Mouse (Mus musculus): ENCODE measurements at regions not wholly inside any gene's neighbourhood (a gene's known extent, or its start where the extent isn't known, plus 50 kb on each side); places are given as distances from the start of the nearest gene placed in this dataset.
"Not testable (repeated sequence)": the region's sequence is repeated elsewhere in the genome, so short reads cannot be mapped to it uniquely, and the experiment has no call there.

DNA sequence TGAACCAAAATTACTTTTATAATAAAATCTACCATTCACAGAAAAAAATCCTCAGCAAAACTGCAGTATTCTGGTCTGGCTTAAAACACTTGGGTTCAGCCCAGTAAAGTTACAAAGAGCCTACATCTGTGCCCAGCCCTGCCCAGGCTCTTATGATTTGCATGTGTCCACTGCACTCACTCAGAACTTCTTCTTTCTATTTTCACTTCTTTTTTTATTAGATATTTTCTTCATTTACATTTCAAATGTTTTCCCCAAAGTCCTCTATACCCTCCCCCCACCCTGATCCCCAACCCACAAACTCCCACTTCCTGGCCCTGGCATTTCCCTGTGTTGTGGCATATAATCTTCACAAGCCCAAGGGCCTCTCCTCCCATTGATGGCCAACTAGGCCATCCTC lies 1442.4 kb upstream of the Tacstd2 start:
- DNase-seq, result no peak

DNA sequence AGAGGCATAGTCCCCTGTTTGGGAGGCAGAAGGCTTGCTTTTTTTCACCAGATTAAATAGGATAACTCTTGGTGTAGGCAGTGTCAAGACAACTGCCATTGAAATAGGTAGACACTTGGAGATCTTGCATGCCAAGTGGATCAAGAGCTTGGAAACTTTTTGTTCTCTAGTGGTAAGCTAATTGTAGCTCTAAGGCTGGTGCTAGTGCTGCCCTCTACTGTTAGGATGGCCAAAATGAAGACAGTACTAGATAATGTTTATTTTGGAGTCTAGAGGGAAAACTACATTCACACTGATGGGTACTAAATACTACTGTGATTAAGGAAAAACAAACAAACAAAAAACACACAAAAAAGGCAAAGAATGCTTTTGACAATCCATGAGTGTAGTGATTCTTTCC lies 1428.4 kb upstream of the Tacstd2 start:
- no peak for DNase-seq

DNA sequence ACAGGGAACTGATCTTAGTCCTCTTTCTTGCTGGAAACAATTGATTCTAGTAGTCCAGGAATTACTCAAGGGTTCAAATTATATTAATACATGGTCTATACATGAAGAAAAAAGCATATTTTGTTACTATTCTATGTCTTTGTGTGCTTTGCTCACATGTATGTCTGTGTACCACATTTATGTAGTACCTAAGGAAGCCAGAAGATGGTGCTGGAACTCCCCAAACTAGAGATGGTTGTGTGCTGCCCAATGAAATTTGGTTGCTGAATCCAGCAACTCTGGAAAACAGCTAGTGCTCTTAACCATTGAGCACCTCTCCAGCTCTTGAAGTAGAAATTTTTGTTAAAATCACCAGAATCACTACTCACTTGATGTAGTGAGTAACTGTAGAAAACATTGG lies 1402.5 kb upstream of the Tacstd2 start:
- not testable (repeated sequence) for DNase-seq

DNA sequence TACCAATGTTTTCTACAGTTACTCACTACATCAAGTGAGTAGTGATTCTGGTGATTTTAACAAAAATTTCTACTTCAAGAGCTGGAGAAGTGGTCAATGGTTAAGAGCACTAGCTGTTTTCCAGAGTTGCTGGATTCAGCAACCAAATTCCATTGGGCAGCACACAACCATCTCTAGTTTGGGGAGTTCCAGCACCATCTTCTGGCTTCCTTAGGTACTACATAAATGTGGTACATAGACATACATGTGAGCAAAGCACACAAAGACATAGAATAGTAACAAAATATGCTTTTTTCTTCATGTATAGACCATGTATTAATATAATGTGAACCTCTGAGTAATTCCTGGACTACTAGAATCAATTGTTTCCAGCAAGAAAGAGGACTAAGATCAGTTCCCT lies 1396.3 kb upstream of the Tacstd2 start:
- DNase-seq, result not testable (repeated sequence)

DNA sequence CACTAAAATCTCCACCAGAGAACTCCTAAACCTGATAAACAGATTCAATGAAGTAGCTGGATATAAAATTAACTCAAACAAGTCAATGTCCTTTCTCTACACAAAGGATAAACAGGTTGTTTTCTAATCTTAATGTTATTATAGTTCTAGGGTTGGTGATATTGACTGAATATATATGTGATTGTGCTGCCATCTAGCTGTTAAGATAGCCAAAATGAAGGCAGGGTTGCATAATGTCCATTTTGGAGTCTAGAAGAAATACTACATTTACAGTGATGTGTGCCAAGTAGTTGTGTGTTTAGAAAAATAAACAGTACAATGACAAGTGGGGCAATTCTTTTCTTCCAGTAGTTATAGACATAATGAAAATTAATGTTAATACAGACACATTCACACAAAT lies 1379.9 kb upstream of the Tacstd2 start:
- DNase-seq, result no peak

GRCm38 (mm10) chr6:68884130-68884529 lies 1348.5 kb upstream of the Tacstd2 start:
- DNase-seq, result no peak

DNA sequence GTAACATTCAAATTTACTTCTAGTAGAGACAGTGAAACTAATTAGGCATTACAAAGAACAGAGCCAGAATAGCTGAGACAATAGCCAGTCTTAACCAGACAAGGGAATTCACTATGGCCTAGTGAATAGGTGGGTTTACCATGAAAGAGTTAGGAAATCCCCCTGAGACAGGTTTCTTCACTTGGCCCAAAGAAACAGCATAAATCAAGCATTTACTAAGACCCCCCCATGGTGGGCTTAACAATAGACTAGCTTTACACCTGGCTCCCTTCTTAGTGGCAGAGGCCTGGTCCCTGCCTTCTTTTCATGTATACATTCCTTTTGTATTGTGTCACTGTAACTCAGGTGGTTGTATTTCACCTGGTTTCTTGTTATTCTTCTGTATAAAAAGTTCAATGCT lies 1317.2 kb upstream of the Tacstd2 start:
- not testable (repeated sequence) for DNase-seq

DNA sequence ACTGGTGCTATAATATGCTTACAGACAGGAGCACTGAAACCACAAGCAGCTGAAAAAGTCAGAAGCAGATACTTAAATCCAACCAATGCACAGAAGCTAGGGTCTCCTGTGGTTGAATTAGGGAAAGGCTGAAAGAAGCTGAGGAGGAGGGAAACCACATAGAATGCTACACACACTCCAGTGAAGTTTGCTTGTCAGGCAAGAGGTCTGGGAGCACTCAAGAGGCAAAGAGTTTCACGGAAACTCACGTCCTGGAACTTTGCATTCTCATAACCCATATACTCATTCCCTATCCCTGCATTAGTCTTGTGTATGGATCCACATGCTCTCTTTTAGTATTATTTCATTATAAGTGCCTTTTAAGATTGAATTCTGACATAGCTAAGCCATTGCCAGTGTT lies 1316.7 kb upstream of the Tacstd2 start:
- DNase-seq, result no peak

DNA sequence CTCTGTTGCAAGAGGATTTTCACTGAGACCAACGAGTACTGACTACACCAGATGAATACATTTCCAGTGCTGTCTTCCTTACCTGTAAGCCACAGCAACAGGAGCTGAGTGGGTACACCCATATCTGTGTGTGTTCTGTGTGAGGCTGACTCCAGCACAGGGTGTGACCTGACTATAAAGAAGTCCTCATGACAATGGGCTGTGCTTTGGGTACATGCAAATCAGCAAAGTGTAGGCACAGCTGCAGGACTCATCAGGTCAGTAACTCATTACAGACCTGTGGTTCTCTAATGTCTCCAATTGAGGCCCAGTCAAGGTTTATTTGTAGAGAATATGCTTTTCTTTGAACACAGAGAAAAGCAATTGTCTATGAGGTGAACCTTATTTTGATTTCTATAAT lies 1299.6 kb upstream of the Tacstd2 start:
- no peak for DNase-seq

GRCm38 (mm10) chr6:68834633-68835032 lies 1299.0 kb upstream of the Tacstd2 start:
- DNase-seq, result no peak

- DNase-seq, result not testable (repeated sequence)
Observed at GRCm38 (mm10) chr6:68828460-68828859, 1292.9 kb upstream of the Tacstd2 start.

DNA sequence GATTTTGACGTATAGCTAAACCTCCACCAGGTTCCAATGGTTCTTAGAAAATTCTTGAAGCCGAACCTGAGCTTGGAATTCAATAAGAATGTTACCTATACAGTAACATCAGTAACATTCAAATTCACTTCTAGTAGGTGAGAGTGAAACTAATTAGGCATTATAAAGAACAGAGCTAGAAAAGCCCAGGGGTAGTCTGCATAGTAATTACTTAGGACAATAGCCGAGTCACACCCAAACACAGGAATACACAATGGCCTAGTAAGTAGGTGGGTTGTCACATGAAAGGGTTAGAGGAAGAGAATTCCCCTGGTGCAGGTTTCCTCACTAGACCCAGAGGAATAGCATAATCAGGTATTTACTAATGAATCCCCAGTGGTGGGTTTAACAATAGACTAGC lies 1277.8 kb upstream of the Tacstd2 start:
- DNase-seq, result no peak

DNA sequence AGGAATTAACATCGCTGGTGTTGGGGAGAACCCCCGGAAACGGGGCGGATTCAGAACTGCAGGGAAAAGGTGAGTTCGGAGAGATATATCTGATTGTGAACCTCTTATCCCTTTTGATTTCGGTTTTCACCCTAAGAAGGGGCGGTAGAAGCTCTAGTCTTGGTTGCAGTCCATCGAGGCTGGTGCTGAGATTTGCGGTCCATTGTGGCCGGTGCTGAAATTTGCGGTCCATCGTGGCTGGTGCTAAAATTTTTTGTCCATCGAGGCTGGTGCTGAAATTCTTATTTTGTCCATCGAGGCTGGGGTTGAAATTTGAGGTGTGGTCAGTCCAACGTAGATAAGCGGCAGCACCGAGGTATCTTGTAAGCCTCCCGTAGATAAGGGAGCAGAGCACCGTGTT lies 1263.6 kb upstream of the Tacstd2 start:
- not testable (repeated sequence) for DNase-seq

DNA sequence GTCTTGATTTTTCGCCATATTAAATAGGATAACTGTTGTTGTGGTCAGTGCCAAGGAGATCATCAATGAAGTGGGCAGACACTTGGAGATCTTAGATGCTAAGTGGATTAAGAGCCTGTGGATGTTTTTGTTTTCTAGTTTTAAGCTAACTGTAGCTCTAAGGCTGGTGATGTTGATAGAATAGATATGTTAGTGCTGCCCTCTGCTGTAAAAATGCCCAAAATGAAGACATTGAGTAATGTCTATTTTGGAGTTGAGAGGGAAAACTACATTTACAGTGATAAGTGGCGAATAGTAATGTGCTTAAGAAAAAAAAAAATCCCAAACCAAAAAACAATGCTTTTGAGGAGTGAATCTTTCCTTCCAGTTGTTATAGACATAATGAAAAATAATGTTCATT lies 1235.9 kb upstream of the Tacstd2 start:
- no peak for DNase-seq

GRCm38 (mm10) chr6:68750451-68750850 lies 1214.9 kb upstream of the Tacstd2 start:
- DNase-seq, result no peak

- DNase-seq, result no peak
Observed at GRCm38 (mm10) chr6:68749699-68750098, 1214.1 kb upstream of the Tacstd2 start.

- DNase-seq, result no peak
Observed at GRCm38 (mm10) chr6:68738573-68738972, 1203.0 kb upstream of the Tacstd2 start.

GRCm38 (mm10) chr6:68736647-68737046 lies 1201.1 kb upstream of the Tacstd2 start:
- DNase-seq, result no peak

- no peak for DNase-seq
Observed at GRCm38 (mm10) chr6:68736068-68736467, 1200.5 kb upstream of the Tacstd2 start.

DNA sequence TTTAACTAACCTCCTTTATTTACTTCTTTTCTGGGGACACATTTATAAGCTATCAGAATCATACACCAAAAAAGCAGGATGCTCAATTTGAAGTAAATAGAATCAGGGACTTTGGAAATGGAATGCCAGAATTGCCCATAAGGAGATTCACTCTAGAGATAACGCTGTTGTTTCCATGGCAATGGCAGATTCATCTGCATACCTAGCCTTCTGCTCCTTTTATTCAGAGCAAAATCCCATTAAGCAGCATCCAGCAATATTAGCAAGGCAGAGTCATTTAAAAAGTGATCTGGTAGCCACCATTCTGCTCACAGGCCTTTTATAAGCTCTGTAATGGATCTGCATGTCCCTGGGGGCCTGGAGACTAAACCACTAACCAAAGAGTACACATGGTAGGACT lies 1175.5 kb upstream of the Tacstd2 start:
- peak; percentile 2 for DNase-seq

GRCm38 (mm10) chr6:68704291-68704800 lies 1168.8 kb upstream of the Tacstd2 start:
- not testable (repeated sequence) for DNase-seq

DNA sequence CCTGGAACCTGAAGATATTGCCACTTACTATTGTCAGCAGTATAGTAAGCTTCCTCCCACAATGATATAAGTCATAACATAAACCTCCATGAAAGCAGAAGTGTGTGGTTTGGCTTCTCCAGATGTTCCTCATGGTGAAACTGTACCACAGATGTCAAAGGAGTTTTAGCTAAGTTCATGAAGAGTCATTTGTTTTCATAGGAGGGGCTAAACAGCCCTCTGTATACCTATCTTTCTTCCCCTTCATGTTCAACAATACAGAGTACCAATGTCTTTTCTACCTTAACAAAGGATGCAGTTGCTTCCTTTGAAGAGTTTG lies 1145.2 kb upstream of the Tacstd2 start:
- DNase-seq, result not testable (repeated sequence)

GRCm38 (mm10) chr6:68680099-68680791 lies 1144.6 kb upstream of the Tacstd2 start:
- no peak for DNase-seq

GRCm38 (mm10) chr6:68668433-68668832 lies 1132.8 kb upstream of the Tacstd2 start:
- not testable (repeated sequence) for DNase-seq

DNA sequence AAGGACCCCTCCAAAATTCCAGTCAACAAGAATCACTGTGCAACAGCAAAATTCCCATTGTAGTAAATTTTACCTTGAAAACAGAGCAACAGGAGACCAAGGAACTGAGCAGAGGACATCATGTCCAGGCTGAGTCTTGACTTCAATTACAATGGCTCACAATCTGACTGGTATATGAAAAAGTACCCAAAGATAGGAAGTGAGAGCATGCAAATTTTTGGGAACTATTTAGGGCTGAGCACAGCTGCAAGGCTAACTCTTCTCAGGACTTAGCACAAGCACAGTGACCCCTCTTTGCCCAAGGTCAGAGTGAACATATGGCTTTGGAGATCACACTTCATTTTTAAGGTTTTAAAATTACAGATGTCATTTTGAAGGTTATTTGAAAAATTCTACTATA lies 1096.7 kb upstream of the Tacstd2 start:
- not testable (repeated sequence) for DNase-seq
